Mouse (Mus musculus): ENCODE measurements around the gene Itga4. TPM values are rescaled to one million over a fixed set of nuclear protein-coding genes. Genes with fewer than 3 reads are reported as not detected.

The Itga4 gene
- polyA plus RNA-seq, 1 experiment from 2014 or later = 2.6 TPM

DNA sequence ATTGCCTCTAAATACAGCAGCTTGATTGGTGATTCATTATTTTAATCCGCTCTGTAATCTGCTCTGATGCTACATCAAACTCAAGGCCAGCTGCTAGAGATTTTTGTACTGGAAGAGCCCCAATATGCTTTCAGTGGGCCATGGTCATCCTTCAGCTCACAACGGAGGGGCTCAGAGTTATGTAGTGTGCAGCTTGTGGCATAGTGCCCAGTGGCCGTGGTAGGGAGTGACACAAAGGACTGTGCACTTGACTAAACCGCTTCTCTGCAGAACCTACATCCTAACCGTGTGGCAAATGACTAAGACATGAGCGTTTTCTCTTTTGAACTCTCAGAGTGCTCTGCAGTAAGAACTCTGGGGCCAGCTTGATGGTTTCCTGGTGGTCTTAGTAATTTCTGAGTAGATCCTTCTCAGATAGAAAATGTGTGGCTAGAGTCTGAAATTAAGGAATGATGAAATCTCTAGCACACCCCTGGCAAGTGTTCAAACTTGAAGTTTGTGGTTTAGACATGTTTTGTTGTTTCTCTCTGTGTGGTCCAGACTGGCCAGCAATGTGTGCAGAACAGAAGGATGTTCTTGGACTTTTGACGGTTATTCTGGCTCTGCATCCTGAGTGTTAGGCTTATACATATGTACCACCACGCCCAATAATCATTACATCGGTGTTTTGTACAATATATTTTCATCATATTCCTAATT, 61.1 kb downstream of the Itga4 start:
- Histone ChIP-seq H3K9ac (ENCODE audit: low read depth, low read length) (no peak overlapping the region), H3K27me3 (replicated peaks; ENCODE audit: control insufficient read depth, insufficient read depth, low read length) (no peaks in the 10 kb centered on the region), H3K4me3 (ENCODE audit: low read length) (no peak overlapping the region), H3K27ac (ENCODE audit: low read depth, low read length) (no peak overlapping the region), H3K4me1 (ENCODE audit: control insufficient read depth, insufficient read depth, low read depth, low read length) (no peaks in the 10 kb centered on the region), H3K36me3 (ENCODE audit: control insufficient read depth, insufficient read depth, low read length) (no peaks in the 10 kb centered on the region; the same call in 1 of the 2 replicates), H3K9me3 (ENCODE audit: control insufficient read depth, low read length) (no peaks in the 10 kb centered on the region), H3K4me2 (ENCODE audit: low read length) (no peak overlapping the region)
- no peak for ATAC-seq
- WGBS = 85% methylated on average over 9 of the region's 9 CpGs

DNA sequence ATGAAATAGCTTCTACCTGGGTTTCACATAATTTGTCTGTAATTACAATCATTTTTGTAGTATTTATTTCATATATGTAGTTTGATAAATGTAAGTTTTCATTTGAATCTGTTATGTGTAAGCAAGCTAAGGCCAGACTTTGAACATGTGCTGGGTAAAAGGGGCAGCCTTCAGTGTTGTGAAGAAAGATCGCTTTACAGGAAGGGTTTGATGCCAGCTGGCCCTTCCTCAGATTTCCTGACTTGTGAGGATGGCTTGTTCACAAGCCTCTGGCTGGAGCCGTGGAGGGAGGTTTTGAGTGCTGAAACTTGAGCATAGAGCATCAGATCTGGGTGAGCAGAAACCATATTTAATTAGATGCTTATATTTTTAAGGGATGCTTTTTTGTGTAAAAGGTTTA, 72.9 kb downstream of the Itga4 start:
- H3K4me2 ChIP-seq (ENCODE audit: low read length) = no peak overlapping the region
- H3K27ac ChIP-seq (ENCODE audit: low read depth, low read length) = no peak overlapping the region
- no peak overlapping the region for H3K4me3 ChIP-seq (ENCODE audit: low read length)
- no peaks in the 10 kb centered on the region for H3K4me1 ChIP-seq (ENCODE audit: control insufficient read depth, insufficient read depth, low read depth, low read length)
- ATAC-seq = no peak
- no peaks in the 10 kb centered on the region for H3K36me3 ChIP-seq (ENCODE audit: control insufficient read depth, insufficient read depth, low read length)
- H3K9ac ChIP-seq (ENCODE audit: low read depth, low read length) = no peak overlapping the region
- H3K27me3 ChIP-seq (replicated peaks; ENCODE audit: control insufficient read depth, insufficient read depth, low read length) = no peaks in the 10 kb centered on the region
- no peaks in the 10 kb centered on the region for H3K9me3 ChIP-seq (ENCODE audit: control insufficient read depth, low read length)
- 60% methylated on average over 2 of the region's 2 CpGs for WGBS

GRCm38 (mm10) chr2:79334661-79335060, 79.4 kb downstream of the Itga4 start:
- H3K27me3 ChIP-seq (replicated peaks; ENCODE audit: control insufficient read depth, insufficient read depth, low read length) = no peaks in the 10 kb centered on the region
- H3K4me1 ChIP-seq (ENCODE audit: control insufficient read depth, insufficient read depth, low read depth, low read length) = no peaks in the 10 kb centered on the region
- no peak overlapping the region for H3K4me3 ChIP-seq (ENCODE audit: low read length)
- no peak overlapping the region for H3K27ac ChIP-seq (ENCODE audit: low read depth, low read length)
- H3K9ac ChIP-seq (ENCODE audit: low read depth, low read length) = no peak overlapping the region
- H3K36me3 ChIP-seq (ENCODE audit: control insufficient read depth, insufficient read depth, low read length) = no peaks in the 10 kb centered on the region
- no peak overlapping the region for H3K4me2 ChIP-seq (ENCODE audit: low read length)
- H3K9me3 ChIP-seq (ENCODE audit: control insufficient read depth, low read length) = no peaks in the 10 kb centered on the region
- ATAC-seq = no peak

GRCm38 (mm10) chr2:79336141-79336540, 80.9 kb downstream of the Itga4 start:
- no peak for ATAC-seq
- no peak overlapping the region for H3K27ac ChIP-seq (ENCODE audit: low read depth, low read length)
- no peak overlapping the region for H3K4me2 ChIP-seq (ENCODE audit: low read length)
- no peak overlapping the region for H3K4me3 ChIP-seq (ENCODE audit: low read length)
- WGBS = 100% methylated on average over 1 of the region's 1 CpGs
- H3K9ac ChIP-seq (ENCODE audit: low read depth, low read length) = no peak overlapping the region
- no peaks in the 10 kb centered on the region for H3K27me3 ChIP-seq (replicated peaks; ENCODE audit: control insufficient read depth, insufficient read depth, low read length)
- H3K36me3 ChIP-seq (ENCODE audit: control insufficient read depth, insufficient read depth, low read length) = no peaks in the 10 kb centered on the region
- no peaks in the 10 kb centered on the region for H3K9me3 ChIP-seq (ENCODE audit: control insufficient read depth, low read length)
- no peaks in the 10 kb centered on the region for H3K4me1 ChIP-seq (ENCODE audit: control insufficient read depth, insufficient read depth, low read depth, low read length)

- H3K4me1 ChIP-seq (ENCODE audit: control insufficient read depth, insufficient read depth, low read depth, low read length) = no peaks in the 10 kb centered on the region
- ATAC-seq = no peak
- no peaks in the 10 kb centered on the region for H3K36me3 ChIP-seq (ENCODE audit: control insufficient read depth, insufficient read depth, low read length)
- H3K27ac ChIP-seq (ENCODE audit: low read depth, low read length) = no peak overlapping the region
- H3K4me3 ChIP-seq (ENCODE audit: low read length) = no peak overlapping the region
- H3K9ac ChIP-seq (ENCODE audit: low read depth, low read length) = no peak overlapping the region
- H3K9me3 ChIP-seq (ENCODE audit: control insufficient read depth, low read length) = no peaks in the 10 kb centered on the region
- WGBS = 38% methylated on average over 1 of the region's 1 CpGs
- no peaks in the 10 kb centered on the region for H3K27me3 ChIP-seq (replicated peaks; ENCODE audit: control insufficient read depth, insufficient read depth, low read length)
- no peak overlapping the region for H3K4me2 ChIP-seq (ENCODE audit: low read length)
Observed at GRCm38 (mm10) chr2:79339003-79339402, 83.8 kb downstream of the Itga4 start.

- H3K27me3 ChIP-seq (replicated peaks; ENCODE audit: control insufficient read depth, insufficient read depth, low read length) = no peaks in the 10 kb centered on the region
- no peaks in the 10 kb centered on the region for H3K4me1 ChIP-seq (ENCODE audit: control insufficient read depth, insufficient read depth, low read depth, low read length)
- H3K4me3 ChIP-seq (ENCODE audit: low read length) = no peak overlapping the region
- H3K9me3 ChIP-seq (ENCODE audit: control insufficient read depth, low read length) = no peaks in the 10 kb centered on the region
- no peak overlapping the region for H3K9ac ChIP-seq (ENCODE audit: low read depth, low read length)
- no peak overlapping the region for H3K27ac ChIP-seq (ENCODE audit: low read depth, low read length)
- no peak overlapping the region for H3K4me2 ChIP-seq (ENCODE audit: low read length)
- H3K36me3 ChIP-seq (ENCODE audit: control insufficient read depth, insufficient read depth, low read length) = no peaks in the 10 kb centered on the region
- 84% methylated on average over 8 of the region's 8 CpGs for WGBS
- no peak for ATAC-seq
Observed at GRCm38 (mm10) chr2:79343115-79343514, 87.9 kb downstream of the Itga4 start.

GRCm38 (mm10) chr2:79351179-79352099, 96.2 kb downstream of the Itga4 start:
- Histone ChIP-seq H3K9me3 (ENCODE audit: control insufficient read depth, low read length) (no peaks in the 10 kb centered on the region), H3K4me2 (ENCODE audit: low read length) (no peak overlapping the region), H3K4me3 (ENCODE audit: low read length) (no peak overlapping the region), H3K27me3 (replicated peaks; ENCODE audit: control insufficient read depth, insufficient read depth, low read length) (no peaks in the 10 kb centered on the region), H3K4me1 (ENCODE audit: control insufficient read depth, insufficient read depth, low read depth, low read length) (no peaks in the 10 kb centered on the region), H3K9ac (ENCODE audit: low read depth, low read length) (no peak overlapping the region), H3K27ac (ENCODE audit: low read depth, low read length) (no peak overlapping the region), H3K36me3 (ENCODE audit: control insufficient read depth, insufficient read depth, low read length) (no peaks in the 10 kb centered on the region)
- 52% methylated on average over 6 of the region's 6 CpGs for WGBS
- ATAC-seq = peak; percentile 82

DNA sequence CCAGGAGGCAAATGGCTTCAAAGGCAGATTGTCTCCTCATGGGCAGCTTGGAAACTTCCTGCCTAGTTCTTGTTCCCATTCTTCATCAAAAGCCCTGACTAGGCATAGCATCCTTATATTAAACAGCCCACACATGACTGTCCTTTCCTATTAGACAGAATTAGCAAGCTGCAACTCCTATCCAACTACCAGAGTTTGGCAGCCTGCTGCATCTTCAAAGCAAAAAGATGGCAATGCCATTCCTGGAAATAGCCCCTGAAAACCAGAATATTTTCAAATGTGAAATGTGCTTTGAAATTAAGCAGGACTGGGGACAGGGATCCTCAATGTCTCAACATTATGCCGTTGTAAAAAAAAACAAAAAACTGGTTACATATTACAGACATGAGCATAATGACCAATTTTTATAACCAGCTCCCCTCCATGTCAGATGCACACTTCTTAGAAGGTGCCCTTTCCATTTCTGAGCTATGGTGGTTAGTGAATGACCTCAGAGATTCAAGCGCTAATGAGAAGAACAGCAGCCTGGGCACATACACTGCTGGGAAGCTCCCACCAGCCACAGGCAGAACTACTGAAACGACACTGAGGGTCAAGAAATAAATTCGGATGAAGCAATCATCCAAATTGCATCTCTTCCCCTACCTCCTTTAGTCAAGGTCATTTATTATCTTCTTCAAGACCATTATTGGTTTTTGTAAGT, 97.0 kb downstream of the Itga4 start:
- no peaks in the 10 kb centered on the region for H3K4me1 ChIP-seq (ENCODE audit: control insufficient read depth, insufficient read depth, low read depth, low read length)
- no peak overlapping the region for H3K9ac ChIP-seq (ENCODE audit: low read depth, low read length)
- no peak overlapping the region for H3K4me3 ChIP-seq (ENCODE audit: low read length)
- 69% methylated on average over 4 of the region's 4 CpGs for WGBS
- ATAC-seq = no peak
- H3K27me3 ChIP-seq (replicated peaks; ENCODE audit: control insufficient read depth, insufficient read depth, low read length) = no peaks in the 10 kb centered on the region
- H3K9me3 ChIP-seq (ENCODE audit: control insufficient read depth, low read length) = no peaks in the 10 kb centered on the region
- no peak overlapping the region for H3K27ac ChIP-seq (ENCODE audit: low read depth, low read length)
- H3K4me2 ChIP-seq (ENCODE audit: low read length) = no peak overlapping the region
- H3K36me3 ChIP-seq (ENCODE audit: control insufficient read depth, insufficient read depth, low read length) = no peaks in the 10 kb centered on the region

- Histone ChIP-seq H3K9me3 (ENCODE audit: control insufficient read depth, low read length) (no peaks in the 10 kb centered on the region), H3K9ac (ENCODE audit: low read depth, low read length) (no peak overlapping the region), H3K4me3 (ENCODE audit: low read length) (no peak overlapping the region), H3K27me3 (replicated peaks; ENCODE audit: control insufficient read depth, insufficient read depth, low read length) (no peaks in the 10 kb centered on the region), H3K4me1 (ENCODE audit: control insufficient read depth, insufficient read depth, low read depth, low read length) (no peaks in the 10 kb centered on the region), H3K27ac (ENCODE audit: low read depth, low read length) (no peak overlapping the region), H3K36me3 (ENCODE audit: control insufficient read depth, insufficient read depth, low read length) (no peaks in the 10 kb centered on the region), H3K4me2 (ENCODE audit: low read length) (no peak overlapping the region)
- 93% methylated on average over 16 of the region's 16 CpGs for WGBS
- ATAC-seq = no peak
Observed at GRCm38 (mm10) chr2:79354773-79355172, 99.5 kb downstream of the Itga4 start.
